Mouse (Mus musculus): ENCODE measurements around the gene Mcat.

DNA sequence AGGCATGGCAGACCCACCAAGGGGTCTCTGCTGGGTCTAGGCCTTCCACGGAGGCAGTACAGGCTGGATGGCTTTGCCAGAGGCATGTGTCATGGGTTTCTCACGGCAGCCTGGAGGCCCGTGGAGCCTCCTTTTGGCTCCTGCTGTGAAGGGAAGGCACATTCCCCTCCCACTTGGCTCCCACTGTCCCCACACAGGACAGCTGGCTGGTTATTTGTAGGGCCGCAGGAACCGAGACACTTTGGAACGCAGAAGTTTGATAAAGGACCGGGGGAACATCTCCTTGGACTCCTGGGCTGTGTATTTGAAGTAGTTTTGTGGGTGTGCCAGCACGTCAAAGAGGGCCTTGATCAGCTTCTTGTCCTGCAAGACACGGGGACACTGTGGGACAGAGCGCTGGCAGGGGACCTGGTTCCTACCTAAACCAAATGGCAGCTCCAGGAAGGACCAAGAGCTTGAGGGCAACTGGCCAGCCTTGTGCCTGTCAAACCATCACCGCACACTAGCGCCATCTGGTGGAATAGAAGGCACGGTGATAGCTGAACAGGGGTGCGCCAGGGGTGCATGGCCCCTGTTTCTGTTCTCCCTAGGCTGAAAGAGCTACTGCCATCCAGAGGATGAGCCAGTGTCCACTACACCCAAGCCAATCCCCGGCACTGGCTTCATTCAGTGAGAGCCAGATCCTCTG is 43.7 kb upstream of the Mcat start:
- no peak for TF ChIP-seq POLR2A (IDR thresholded peaks at IDR 0.05; ENCODE audit: insufficient read depth, low read length)
- peak; percentile 93 for TF ChIP-seq CTCF (IDR thresholded peaks at IDR 0.05; ENCODE audit: low read depth, low read length)
- no peak for TF ChIP-seq EP300 (IDR thresholded peaks at IDR 0.05; ENCODE audit: insufficient read depth, low read depth, low read length)

Measured in ES-Bruce4 (cell line).